Mouse (Mus musculus) kidney, embryonic 16.5 days (tissue): ENCODE results near the gene Thrb. TPM values are rescaled to one million over a fixed set of nuclear protein-coding genes. Genes with fewer than 3 reads are reported as not detected.

Experiments
- ATAC-seq: fragments of 200-750 bp; cut with Nextera tagmentation; 2 replicates; pipeline ENCODE4 v1.8.0; 2017; ENCODE audit warnings: moderate TSS enrichment; ENCODE audit not compliant: low FRiP score, low TSS enrichment
- H3K27ac ChIP-seq: fragments of 300-500 bp; sonication (generic); 2 replicates; pipeline ENCODE4 v1.5.1; 2014; ENCODE audit warnings: low read length
- H3K27me3 ChIP-seq: fragments of 300-500 bp; sonication (generic); 2 replicates; pipeline ENCODE4 v1.6.1; 2014; ENCODE audit warnings: low read length, control low read depth, mixed read lengths; ENCODE audit not compliant: insufficient read depth
- H3K36me3 ChIP-seq: fragments of 300-500 bp; sonication (generic); 2 replicates; pipeline ENCODE4 v1.6.1; 2014; ENCODE audit warnings: low read length, control low read depth, mixed read lengths; ENCODE audit not compliant: insufficient read depth
- H3K4me1 ChIP-seq: fragments of 300-500 bp; sonication (generic); 2 replicates; pipeline ENCODE4 v1.6.1; 2014; ENCODE audit warnings: low read length, control low read depth, mixed read lengths; ENCODE audit not compliant: insufficient read depth
- H3K4me2 ChIP-seq: fragments of 300-500 bp; sonication (generic); replicated peaks from 2 replicates; pipeline ENCODE4 v1.6.1; 2014; ENCODE audit warnings: low read depth, low read length
- H3K4me3 ChIP-seq: fragments of 300-500 bp; sonication (generic); 2 replicates; pipeline ENCODE4 v1.5.1; 2014; ENCODE audit warnings: mild to moderate bottlenecking, low read length
- H3K9ac ChIP-seq: fragments of 300-500 bp; sonication (generic); replicated peaks from 2 replicates; pipeline ENCODE4 v1.6.1; 2014; ENCODE audit warnings: low read length
- H3K9me3 ChIP-seq: fragments of 300-500 bp; sonication (generic); 2 replicates; pipeline ENCODE4 v1.6.1; 2016; ENCODE audit warnings: low read length, control low read depth
- WGBS: fragments of 180-500 bp; shearing (Covaris S2); extraction: QIAGEN DNeasy Blood & Tissue Kit; methylation state at CpG from one replicate; pipeline ENCODE4 v1.1.7; 2014; 5-methylcytosine and 5-hydroxymethylcytosine counted together
- polyA plus RNA-seq: library from polyadenylated mRNA; unstranded; fragments of >200 nt; fragmentation: Nextera tagmentation; extraction: Ambion mirVana; gene quantifications from 2 replicates; pipeline ENCODE4 v1.2.1, GENCODE M21; 2015

Gene Thrb
- polyA plus RNA-seq, 1 experiment from 2014 or later = 2.1 TPM

GRCm38 (mm10) chr14:17884884-17885283 lies 224.8 kb downstream of the Thrb start:
- Histone ChIP-seq H3K4me1 (no peaks in the 10 kb centered on the region), H3K4me2 (no peak overlapping the region), H3K9me3 (no peaks in the 10 kb centered on the region), H3K27ac (no peak overlapping the region), H3K9ac (no peak overlapping the region), H3K36me3 (no peaks in the 10 kb centered on the region), H3K4me3 (no peak overlapping the region), H3K27me3 (no peaks in the 10 kb centered on the region)
- 73% methylated on average over 13 of the region's 13 CpGs for WGBS
- no peak for ATAC-seq

DNA sequence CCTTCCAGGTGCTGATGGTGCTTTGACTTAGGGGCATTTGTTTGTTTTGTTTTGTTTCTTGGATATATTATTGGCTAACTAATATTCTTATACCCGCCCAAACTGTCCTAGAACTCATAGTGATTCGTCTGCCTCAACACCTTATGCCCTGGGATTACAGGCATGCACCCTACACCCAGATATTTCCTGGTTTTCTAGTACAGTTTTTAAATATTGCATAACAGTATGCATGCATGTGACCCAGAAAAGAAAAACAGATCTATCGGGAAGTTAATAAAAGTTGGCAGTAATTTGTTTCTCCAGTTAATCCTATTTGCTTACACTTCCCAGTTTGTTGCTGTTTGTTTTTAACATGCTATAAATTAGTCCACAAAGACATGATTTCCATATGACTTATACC lies 225.3 kb downstream of the Thrb start:
- Histone ChIP-seq H3K27ac (no peak overlapping the region), H3K27me3 (no peaks in the 10 kb centered on the region), H3K4me1 (no peaks in the 10 kb centered on the region), H3K4me3 (no peak overlapping the region), H3K9me3 (no peaks in the 10 kb centered on the region), H3K9ac (no peak overlapping the region), H3K4me2 (no peak overlapping the region), H3K36me3 (no peaks in the 10 kb centered on the region)
- no peak for ATAC-seq
- WGBS = 80% methylated on average over 3 of the region's 3 CpGs

DNA sequence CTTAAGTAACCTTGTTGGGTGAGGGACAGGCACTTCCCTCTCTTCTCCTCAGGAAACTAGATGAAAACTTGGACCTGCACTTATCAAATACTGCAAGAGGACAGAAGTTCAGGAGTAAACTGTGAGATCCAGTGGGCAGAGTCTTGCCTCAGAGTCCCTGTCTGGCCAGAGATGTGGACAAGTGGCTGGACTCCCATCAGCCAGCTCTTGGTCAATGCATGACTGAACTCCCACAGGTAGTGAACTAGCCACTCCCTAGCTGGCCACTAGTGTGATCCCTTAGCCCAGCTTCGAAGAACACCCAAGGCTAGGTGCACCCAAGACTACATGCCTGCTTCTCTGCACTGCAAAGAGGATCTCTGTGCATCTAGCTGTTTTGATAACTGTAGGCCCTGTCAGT lies 234.7 kb downstream of the Thrb start:
- no peaks in the 10 kb centered on the region for H3K4me1 ChIP-seq
- H3K27me3 ChIP-seq = no peaks in the 10 kb centered on the region
- H3K9me3 ChIP-seq = no peaks in the 10 kb centered on the region
- no peak for ATAC-seq
- WGBS = 88% methylated on average over 1 of the region's 1 CpGs
- no peaks in the 10 kb centered on the region for H3K36me3 ChIP-seq
- no peak overlapping the region for H3K4me3 ChIP-seq
- no peak overlapping the region for H3K9ac ChIP-seq
- H3K4me2 ChIP-seq = no peak overlapping the region
- H3K27ac ChIP-seq = no peak overlapping the region

- no peak for ATAC-seq
- Histone ChIP-seq H3K27ac (no peak overlapping the region), H3K36me3 (no peaks in the 10 kb centered on the region), H3K9me3 (no peaks in the 10 kb centered on the region), H3K4me1 (no peaks in the 10 kb centered on the region), H3K4me2 (no peak overlapping the region), H3K27me3 (no peaks in the 10 kb centered on the region), H3K9ac (no peak overlapping the region), H3K4me3 (no peak overlapping the region)
- 92% methylated on average over 6 of the region's 6 CpGs for WGBS
Measured at GRCm38 (mm10) chr14:17899733-17900413, 239.8 kb downstream of the Thrb start.

GRCm38 (mm10) chr14:17900414-17900795 lies 240.3 kb downstream of the Thrb start:
- Histone ChIP-seq H3K9me3 (no peaks in the 10 kb centered on the region), H3K36me3 (no peaks in the 10 kb centered on the region), H3K4me1 (no peaks in the 10 kb centered on the region), H3K4me3 (no peak overlapping the region), H3K27ac (no peak overlapping the region), H3K27me3 (no peaks in the 10 kb centered on the region), H3K9ac (no peak overlapping the region), H3K4me2 (no peak overlapping the region)
- no peak for ATAC-seq
- 80% methylated on average over 3 of the region's 3 CpGs for WGBS

GRCm38 (mm10) chr14:17902426-17902825 lies 242.4 kb downstream of the Thrb start:
- no peaks in the 10 kb centered on the region for H3K36me3 ChIP-seq
- H3K4me2 ChIP-seq = no peak overlapping the region
- 70% methylated on average over 2 of the region's 2 CpGs for WGBS
- no peaks in the 10 kb centered on the region for H3K27me3 ChIP-seq
- H3K4me1 ChIP-seq = no peaks in the 10 kb centered on the region
- no peak overlapping the region for H3K27ac ChIP-seq
- no peak for ATAC-seq
- H3K9me3 ChIP-seq = no peaks in the 10 kb centered on the region
- H3K9ac ChIP-seq = no peak overlapping the region
- H3K4me3 ChIP-seq = no peak overlapping the region

- H3K4me2 ChIP-seq = no peak overlapping the region
- no peaks in the 10 kb centered on the region for H3K36me3 ChIP-seq
- H3K27ac ChIP-seq = no peak overlapping the region
- no peak overlapping the region for H3K4me3 ChIP-seq
- H3K4me1 ChIP-seq = no peaks in the 10 kb centered on the region
- H3K9ac ChIP-seq = no peak overlapping the region
- no peaks in the 10 kb centered on the region for H3K9me3 ChIP-seq
- H3K27me3 ChIP-seq = no peaks in the 10 kb centered on the region
- 50% methylated on average over 2 of the region's 2 CpGs for WGBS
- peak; percentile 77 for ATAC-seq
Measured at GRCm38 (mm10) chr14:17903121-17903520, 243.1 kb downstream of the Thrb start.

DNA sequence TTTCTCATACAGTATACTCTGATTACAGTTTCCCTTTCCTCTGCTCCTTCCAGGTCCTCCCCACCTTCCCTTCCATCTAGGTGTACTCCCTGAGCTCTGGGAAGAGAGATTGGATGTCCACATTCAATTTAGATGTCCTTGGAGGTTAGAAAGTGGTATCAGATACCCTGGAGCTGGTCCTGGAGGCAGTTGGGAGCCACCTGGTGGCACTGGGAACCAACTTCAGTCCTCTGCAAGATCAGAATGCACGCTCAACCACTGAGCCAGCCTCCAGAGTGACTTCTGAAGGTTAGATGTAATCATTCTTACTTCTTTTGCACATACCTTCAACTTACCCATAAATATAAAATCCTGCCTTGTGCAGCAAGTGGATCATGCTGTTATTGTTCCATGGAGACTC lies 244.5 kb downstream of the Thrb start:
- no peak overlapping the region for H3K9ac ChIP-seq
- H3K27me3 ChIP-seq = no peaks in the 10 kb centered on the region
- WGBS = 79% methylated on average over 1 of the region's 1 CpGs
- H3K4me1 ChIP-seq = no peaks in the 10 kb centered on the region
- no peak for ATAC-seq
- no peak overlapping the region for H3K27ac ChIP-seq
- no peak overlapping the region for H3K4me2 ChIP-seq
- H3K4me3 ChIP-seq = no peak overlapping the region
- H3K36me3 ChIP-seq = no peaks in the 10 kb centered on the region
- H3K9me3 ChIP-seq = no peaks in the 10 kb centered on the region

- H3K27ac ChIP-seq = no peak overlapping the region
- H3K36me3 ChIP-seq = no peaks in the 10 kb centered on the region
- no peaks in the 10 kb centered on the region for H3K27me3 ChIP-seq
- H3K4me3 ChIP-seq = no peak overlapping the region
- 67% methylated on average over 3 of the region's 3 CpGs for WGBS
- no peaks in the 10 kb centered on the region for H3K9me3 ChIP-seq
- no peak for ATAC-seq
- no peak overlapping the region for H3K9ac ChIP-seq
- no peaks in the 10 kb centered on the region for H3K4me1 ChIP-seq
- no peak overlapping the region for H3K4me2 ChIP-seq
Measured at GRCm38 (mm10) chr14:17905627-17906026, 245.6 kb downstream of the Thrb start.

DNA sequence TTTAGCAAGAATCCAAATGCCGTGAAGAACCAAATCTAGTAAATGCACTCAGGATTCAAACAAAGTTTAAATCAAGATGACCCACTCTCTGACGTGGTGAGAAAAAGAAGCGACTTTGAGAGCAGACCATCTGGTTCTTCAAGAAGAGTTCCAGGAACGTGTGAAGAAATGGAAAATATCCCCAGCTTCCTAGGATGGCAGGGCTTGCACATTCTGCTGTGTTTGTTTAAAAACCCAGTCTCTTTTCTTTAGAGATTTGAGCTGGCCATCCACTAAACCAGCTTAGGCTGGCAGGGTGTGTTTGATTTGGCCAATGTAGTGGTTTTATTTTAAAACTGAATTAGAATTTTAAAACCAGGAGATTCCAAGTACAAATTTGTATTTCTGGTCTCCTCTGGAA lies 246.9 kb downstream of the Thrb start:
- Histone ChIP-seq H3K4me3 (no peak overlapping the region), H3K27me3 (no peaks in the 10 kb centered on the region), H3K4me1 (no peaks in the 10 kb centered on the region), H3K9me3 (no peaks in the 10 kb centered on the region), H3K9ac (no peak overlapping the region), H3K4me2 (no peak overlapping the region), H3K36me3 (no peaks in the 10 kb centered on the region), H3K27ac (no peak overlapping the region)
- no peak for ATAC-seq
- 78% methylated on average over 4 of the region's 4 CpGs for WGBS
